Mouse (Mus musculus) retina, adult 2 months (tissue): ENCODE measurements around the gene Ackr1.
A peak's percentile ranks its signal among the peaks of the same experiment; 100 is the strongest.
"Not testable (repeated sequence)": the region's sequence is repeated elsewhere in the genome, so short reads cannot be mapped to it uniquely, and the experiment has no call there.

Experiments
- DNase-seq: peaks from one replicate; pipeline ENCODE4 v3.0.0-alpha.2; 2012; ENCODE audit warnings: low read depth, low spot score

The Ackr1 gene

GRCm38 (mm10) chr1:173349192-173349591, 15.6 kb upstream of the Ackr1 start:
- DNase-seq, result no peak

DNA sequence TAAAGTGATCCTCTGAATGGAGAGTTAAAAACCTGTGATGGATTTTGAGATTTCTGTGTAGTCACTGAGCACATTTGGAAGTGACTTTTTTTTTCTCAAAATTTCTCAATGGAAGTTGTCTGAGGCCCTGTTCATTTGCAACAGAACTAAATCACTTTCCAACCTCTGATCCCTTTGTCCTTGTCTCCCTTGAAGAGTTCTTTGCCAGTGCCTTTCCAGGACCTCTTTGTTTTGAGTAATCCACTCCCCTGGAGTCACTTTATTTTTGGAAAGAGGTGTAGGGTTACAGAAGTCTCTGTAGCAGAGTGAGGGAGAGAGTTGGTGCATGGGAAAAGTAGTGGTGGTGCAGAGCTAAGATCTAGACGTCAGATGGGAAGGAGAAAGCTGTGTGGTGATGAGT, 15.0 kb upstream of the Ackr1 start:
- DNase-seq, result no peak

GRCm38 (mm10) chr1:173345112-173345511, 11.6 kb upstream of the Ackr1 start:
- DNase-seq, result no peak

- no peak for DNase-seq
These were observed 10.4 kb upstream of the Ackr1 start for GRCm38 (mm10) chr1:173343934-173344333.

DNA sequence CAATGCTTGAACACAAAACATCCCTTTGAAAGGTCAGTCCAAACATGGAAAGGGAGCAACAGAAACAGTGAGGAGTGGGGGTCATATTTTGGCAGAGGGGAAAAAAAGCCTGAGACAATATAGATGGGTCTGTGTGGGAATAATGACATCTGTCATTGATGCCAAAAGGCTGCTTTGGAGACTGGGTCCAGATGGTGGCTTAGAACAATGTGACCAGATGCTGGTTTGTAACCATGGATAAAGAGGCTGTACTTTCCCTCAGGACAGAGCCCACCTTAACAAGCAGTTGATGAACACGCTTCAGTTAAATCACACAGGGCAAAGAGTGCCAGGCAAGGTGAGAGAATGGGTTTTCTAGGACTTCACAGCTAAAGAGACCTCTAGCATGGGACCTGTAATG, 8.9 kb upstream of the Ackr1 start:
- DNase-seq, result no peak

DNA sequence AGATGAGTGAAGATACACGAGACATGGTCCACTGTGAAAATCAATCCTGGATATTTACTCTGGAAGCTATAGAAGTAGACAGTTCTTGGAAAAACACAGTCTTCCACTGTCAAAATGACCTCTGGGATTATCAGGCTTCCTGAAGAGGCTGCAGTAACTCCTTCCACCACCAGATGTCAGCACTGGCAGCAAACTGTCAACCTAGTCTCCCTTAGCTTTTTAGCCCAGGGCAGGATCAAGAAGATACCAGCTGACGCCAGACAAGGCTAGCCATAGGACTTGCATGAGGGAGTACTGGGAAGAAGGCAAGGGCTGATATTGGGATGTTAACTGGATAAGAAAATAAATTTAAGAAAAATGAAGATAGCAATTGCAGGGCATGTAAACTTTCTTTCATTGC, 6.0 kb upstream of the Ackr1 start:
- peak; percentile 57 for DNase-seq

DNA sequence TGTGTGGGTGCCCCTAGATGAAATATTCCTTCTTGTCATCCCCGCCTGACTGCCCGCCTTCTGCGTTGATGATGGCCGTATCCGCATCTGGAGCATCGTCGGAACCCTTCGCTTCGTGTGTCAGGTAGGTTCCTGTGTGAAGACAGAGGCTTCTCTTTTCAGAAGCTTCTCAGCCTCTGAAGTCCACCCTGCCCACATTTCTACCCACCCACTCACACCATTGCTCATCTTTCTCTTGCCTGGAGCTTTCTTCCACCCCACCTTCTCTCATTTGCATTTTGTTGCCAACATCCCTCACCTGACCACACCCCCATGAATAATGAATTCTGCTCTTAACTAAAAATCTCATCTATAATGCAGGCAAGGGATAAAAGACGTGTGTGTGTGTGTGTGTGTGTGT, 3.5 kb upstream of the Ackr1 start:
- DNase-seq, result no peak

GRCm38 (mm10) chr1:173335903-173336302, 2.4 kb upstream of the Ackr1 start:
- no peak for DNase-seq

DNA sequence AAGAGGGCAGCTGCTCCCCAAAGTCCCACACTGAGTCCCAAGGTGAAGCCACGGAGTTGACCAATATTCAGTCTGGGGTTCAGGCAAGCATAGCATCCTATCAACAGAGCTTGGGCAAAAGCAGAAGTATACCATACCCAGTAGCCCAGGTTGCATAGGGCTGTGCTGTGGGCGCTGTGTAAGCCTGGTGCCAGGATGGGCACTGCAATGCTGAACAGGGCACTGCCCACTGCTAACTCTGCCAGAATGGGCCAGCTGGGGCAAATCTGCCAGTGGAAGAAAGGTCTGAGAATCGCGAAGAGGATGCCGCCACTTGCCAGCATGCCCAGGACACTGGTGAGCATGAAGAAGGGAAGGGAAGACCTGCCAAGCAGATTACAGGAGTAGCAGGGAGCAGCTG, 1.1 kb downstream of the Ackr1 start:
- no peak for DNase-seq

- no peak for DNase-seq
These were observed 3.8 kb downstream of the Ackr1 start for GRCm38 (mm10) chr1:173329743-173330142.

DNA sequence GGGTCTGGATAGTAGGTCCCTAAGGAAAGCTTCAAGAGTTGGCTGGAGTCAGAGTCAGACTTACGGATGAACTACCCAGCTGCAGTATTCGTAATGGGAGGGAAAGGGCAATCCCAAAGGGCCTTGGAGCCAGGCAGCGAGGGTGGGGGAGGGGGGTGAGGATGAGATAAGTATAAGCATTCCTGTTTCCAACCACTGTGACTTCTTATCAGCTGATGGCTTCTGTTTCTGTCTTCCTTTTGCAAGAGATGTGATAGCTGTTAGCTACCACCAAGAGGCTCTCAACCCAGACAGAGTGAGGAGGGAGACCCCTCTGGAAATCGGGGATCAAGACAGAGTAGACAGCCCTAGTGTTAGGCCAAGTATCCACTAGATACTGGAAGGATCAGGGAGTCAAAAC, 4.4 kb downstream of the Ackr1 start:
- no peak for DNase-seq

DNA sequence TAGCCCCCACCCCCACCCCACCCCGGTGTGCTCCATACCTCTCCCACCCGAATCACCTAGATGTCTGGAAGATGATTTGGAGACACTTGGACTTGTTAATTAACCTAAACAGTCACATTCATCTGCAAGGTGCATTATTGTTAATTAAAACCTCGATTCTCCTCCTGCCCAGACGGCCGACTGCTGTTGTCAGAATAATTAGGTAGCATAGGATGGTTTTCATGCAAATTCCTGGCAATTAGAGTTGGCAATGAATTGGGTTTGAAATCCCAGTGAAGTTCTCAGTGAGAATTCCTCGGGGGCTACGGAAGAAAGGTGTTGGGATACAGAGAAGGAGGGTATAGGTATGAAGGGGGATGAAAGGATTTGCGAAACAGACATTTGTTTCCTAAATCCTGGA, 5.1 kb downstream of the Ackr1 start:
- no peak for DNase-seq

- no peak for DNase-seq
These were observed 7.0 kb downstream of the Ackr1 start for GRCm38 (mm10) chr1:173326552-173326951.

DNA sequence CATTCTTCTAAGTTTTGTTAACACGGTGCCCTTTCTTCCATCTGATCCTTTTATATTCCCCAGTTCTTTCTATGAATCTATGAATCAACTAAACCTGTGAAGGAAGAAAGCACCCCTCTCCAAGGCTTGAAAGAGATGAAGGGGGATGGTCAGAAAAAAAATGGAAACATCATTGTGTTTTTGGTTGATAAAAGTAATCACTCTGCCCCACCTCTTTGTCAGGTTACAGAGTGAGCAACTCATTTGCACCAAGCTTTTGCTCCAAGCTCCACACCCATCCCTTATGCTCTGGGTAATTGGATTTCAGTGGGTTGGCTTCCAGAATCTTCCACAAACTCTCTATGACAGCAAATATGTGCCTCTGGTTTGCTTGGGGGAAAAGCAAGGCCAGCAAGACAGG, 8.2 kb downstream of the Ackr1 start:
- no peak for DNase-seq

GRCm38 (mm10) chr1:173324961-173325360, 8.6 kb downstream of the Ackr1 start:
- no peak for DNase-seq

DNA sequence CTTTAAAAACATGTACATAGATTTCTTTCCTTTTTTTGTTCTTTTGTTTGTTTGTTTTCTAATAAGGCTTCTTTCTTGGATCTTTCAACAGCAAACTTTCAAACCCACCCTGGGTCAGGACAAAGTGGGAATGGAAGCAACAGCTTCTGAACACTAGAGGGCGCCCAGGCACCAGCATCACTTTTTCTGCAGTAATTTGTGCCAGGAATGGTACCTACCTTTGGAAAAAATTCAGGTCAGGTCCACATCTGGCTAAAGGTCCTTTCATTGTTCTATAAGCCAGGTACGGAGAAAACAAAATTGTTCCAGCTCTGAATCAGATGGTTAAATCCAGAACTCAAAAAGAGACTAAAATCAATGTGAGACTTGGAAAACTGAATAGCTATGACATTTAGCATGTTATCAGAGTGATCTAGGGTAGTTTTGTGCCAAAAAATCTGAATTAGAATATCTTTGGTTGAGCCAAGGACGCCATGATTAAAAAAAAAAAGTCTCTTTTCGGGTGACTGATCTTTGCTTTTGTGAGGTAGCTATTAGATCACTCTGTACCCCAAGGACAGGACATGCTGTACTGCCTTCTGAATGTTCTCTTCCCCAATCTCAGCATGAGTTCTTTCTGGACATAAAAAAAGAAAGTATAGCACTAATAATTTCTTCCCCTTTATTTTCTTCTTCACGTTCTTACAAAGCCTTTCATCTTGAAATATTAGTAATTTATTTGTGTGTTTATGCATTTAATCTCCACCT, 9.5 kb downstream of the Ackr1 start:
- no peak for DNase-seq

GRCm38 (mm10) chr1:173322249-173322627, 11.3 kb downstream of the Ackr1 start:
- no peak for DNase-seq

- no peak for DNase-seq
These were observed 11.8 kb downstream of the Ackr1 start for GRCm38 (mm10) chr1:173321593-173322248.

DNA sequence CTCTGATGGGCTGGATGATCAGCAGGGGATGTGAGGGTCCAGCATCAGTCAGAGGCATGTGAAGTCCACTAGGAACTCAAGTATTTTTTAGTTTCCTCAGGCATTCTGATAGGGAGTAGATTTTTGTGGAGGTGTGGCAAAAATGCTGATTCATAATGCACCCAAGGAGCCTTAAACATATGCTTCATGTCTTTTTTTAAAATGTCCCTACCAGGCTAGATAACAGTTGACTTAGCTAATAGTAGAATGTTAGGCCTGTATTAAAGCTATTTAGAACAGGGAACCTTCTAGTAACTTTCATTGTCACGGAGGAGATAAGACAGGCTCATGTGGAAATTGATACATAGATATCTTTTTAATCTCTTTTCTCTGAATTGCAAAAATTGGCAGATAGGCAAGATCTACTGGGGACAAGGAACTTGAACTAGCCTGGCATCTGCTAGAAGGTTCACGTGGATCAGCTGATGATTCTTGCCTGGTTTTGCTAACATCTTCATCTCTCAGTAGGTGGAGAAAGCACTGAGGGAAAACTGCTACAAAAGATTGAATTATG, 15.5 kb downstream of the Ackr1 start:
- no peak for DNase-seq

DNA sequence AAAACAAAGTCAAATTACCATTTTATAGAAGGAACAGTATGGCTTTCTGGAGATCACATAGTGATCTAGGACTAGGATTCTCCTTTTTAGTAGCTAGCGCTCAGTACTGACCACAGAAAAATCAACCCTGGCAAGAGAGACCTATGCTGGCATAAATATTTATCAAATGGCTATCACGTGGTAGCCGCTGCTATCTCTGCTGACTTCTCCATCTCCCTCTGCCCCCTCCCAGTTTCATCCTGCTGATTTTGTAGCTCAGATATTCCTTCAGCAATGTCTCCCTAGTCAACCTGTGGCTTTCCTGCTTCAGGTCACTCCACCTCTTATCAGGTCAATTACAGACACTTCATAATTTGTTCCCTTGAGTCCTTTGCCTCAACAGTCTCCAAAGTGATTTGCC, 17.8 kb downstream of the Ackr1 start:
- DNase-seq, result no peak

GRCm38 (mm10) chr1:173313535-173314050, 20.0 kb downstream of the Ackr1 start:
- DNase-seq, result not testable (repeated sequence)

DNA sequence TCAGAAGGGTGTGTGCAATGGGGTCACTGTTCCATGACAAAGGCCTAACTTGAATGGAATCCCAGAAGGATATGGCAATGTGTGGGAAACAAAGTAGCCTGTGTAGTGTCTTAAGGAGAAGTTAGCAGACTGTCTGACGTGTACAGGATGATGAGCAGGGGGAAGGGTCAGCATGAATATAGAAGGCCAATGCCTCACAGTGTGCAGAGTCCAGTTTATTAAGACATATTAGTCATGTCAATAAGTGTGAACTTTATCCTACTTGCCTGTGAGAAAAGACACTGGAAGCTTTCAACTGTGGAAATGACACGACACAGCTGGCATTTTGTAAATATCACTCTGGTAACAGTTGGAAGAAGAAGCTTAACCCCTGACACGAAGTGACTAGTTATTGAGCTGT, 30.8 kb downstream of the Ackr1 start:
- not testable (repeated sequence) for DNase-seq
